Mouse (Mus musculus) forelimb bud, embryonic 11.5 days (tissue): Measurements from ENCODE around the gene Ermn.

Source experiments
- DNase-seq: peaks from one replicate; pipeline ENCODE4 v3.0.0-alpha.2; 2012; ENCODE audit warnings: low read depth, low spot score

Ermn gene

DNA sequence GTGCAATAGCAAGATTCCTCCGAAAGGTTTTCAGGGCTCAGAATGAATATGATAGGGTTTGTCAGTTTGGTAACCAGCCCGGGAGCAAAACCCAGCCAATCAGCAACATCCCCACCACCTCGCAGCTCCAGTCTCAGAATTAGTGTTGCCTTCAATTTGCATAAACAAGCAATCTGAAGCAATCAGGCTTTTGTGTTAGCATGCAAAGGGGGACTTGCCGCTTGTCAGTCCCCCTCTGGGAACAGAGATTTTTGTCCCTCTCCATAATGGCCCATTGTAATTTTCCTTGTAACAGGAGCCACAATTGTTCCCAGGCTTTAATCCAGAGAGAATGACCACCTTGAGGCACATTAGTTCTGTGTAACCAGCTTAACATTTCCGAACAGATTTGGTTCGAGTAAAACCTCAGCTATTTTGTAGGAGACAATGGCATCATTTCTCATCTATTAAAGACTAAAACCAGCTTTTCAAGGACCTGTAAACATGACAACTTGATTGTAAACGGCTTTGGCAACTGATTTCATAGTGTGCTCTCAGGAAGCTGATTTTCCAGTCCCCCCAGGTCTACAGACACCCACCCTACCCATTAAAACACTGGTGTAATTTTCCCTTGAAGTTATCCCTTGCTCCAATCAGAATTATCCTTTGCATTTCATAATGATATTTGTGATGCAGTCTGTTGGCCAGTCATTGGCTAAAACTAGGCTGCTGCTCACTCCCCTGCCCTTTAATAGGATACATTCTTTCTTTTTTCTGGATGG, at the start of gene Ermn:
TSS of gene Ermn (minus strand) at position 44 of the 761 bp plus-strand sequence.
- no peak for DNase-seq

- no peak for DNase-seq
Observed at GRCm38 (mm10) chr2:58094818-58095217, 42.2 kb upstream of the Ermn start.

DNA sequence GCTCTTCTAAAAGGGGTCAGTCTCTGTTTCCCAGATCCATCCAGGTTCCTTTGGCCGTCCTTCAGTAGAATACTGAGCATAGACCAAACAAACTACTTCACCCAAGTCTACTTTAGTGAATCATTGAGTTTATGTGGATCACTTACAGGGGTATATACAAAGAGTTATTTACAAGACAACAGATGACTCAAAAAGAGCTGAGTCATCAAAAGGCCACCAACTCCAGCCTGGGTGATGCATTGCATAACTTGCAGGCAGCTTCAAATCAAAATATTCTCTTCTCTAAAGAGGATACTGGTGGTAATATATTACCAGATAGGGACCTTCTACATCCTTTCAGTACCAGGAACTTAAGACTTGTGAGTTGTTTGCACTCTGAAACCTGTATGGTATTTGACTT, 33.8 kb upstream of the Ermn start:
- DNase-seq: no peak

DNA sequence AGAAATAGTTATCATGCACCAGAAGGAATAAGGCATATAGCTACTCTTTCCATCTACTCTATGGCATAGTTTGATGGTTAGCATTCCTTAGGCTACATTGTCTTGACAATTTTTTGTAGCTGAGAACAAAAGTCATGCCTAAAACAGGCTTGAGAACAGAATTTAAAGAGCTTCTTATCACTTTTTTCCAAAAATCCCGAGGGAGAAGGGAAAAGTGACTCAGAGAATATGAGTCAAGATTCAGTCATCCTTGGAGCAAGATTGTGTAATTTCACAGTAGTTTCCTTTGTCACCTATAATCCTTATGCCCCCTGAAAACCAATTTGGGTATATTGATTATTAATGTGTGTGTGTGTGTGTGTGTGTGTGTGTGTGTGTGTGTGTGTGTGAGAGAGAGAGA, 27.2 kb upstream of the Ermn start:
- DNase-seq: no peak

GRCm38 (mm10) chr2:58055383-58055782, 2.7 kb upstream of the Ermn start:
- DNase-seq: peak; percentile 77

DNA sequence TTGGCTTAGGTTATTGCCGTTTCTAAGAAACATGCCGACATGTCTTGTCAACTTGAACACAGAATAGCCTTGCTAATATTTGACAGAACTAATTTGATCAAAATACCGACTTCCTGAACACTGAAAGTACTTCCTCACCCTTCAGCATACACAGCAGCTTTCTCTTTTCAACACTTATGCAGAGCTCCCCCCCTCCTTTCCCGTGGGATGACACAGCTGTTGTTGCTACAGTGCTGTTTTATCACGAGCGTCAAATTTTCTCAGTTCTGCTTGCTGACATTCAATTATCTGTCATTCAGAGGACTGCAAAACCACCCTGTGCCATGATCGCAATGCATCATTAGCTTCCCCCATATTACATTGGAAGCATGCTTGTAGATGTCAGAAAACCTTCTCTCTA, 10.8 kb downstream of the Ermn start:
- DNase-seq: no peak

- no peak for DNase-seq
Observed at GRCm38 (mm10) chr2:58036926-58037325, 15.7 kb downstream of the Ermn start.

GRCm38 (mm10) chr2:58035635-58036034, 17.0 kb downstream of the Ermn start:
- no peak for DNase-seq

GRCm38 (mm10) chr2:58031431-58031830, 21.2 kb downstream of the Ermn start:
- DNase-seq: no peak

- DNase-seq: peak; percentile 67
Observed at GRCm38 (mm10) chr2:58029404-58029803, 23.3 kb downstream of the Ermn start.

DNA sequence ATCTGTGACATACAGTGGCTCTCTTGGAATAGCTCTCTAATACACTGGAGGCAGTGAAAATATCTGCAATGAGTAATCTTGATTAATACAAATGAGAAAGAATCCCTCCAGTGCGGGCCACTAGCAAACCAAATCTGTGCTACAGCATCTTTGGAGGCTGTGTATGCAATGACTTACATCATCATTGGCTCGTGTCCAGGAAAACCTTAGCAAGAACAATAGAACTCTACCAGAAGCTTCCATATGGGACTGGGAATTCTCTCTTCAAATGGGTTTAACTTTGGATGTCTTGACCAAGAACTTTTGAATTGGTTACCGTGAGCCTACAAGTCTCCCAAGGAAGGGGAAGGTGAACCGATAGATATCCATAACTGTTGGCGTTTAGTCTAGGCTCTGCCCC, 25.9 kb downstream of the Ermn start:
- DNase-seq: no peak

GRCm38 (mm10) chr2:58023556-58023955, 29.1 kb downstream of the Ermn start:
- DNase-seq: no peak

GRCm38 (mm10) chr2:58007081-58007480, 45.6 kb downstream of the Ermn start:
- DNase-seq: no peak

DNA sequence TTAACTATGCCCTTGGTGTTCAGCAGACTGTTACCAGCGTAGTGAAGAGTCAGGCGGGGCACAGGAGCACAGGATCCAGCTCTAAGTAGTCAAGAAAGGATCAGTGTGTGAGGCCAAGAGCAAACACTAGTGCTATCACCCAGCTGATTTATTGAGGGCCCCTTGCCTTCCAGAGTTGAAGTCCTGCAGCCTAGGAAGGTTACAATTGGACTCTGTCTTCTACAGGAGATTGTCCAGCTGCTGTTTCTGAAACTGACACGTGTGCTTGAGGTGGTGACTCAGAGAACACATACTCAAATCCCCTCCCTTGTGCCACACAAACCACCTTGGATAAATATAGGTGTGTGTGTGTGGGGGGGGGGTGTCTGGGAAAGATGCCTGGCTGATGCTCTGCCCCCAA, 51.2 kb downstream of the Ermn start:
- no peak for DNase-seq

- DNase-seq: peak; percentile 69
Observed at GRCm38 (mm10) chr2:57997752-57998430, 54.8 kb downstream of the Ermn start, which contains the start of gene Galnt5. TSS of gene Galnt5 (plus strand) at chr2:57997884.
